Mouse (Mus musculus) heart, embryonic 14.5 days (tissue): ENCODE measurements around the gene Rbbp4. TPM values are rescaled to one million over a fixed set of nuclear protein-coding genes. Genes with fewer than 3 reads are reported as not detected.
"Not testable (repeated sequence)": the region's sequence is repeated elsewhere in the genome, so short reads cannot be mapped to it uniquely, and the experiment has no call there.

Experiments
- ATAC-seq: fragments of 200-750 bp; cut with Nextera tagmentation; 2 replicates; pipeline ENCODE4 v1.8.0; 2017; ENCODE audit warnings: low read depth, moderate TSS enrichment; ENCODE audit not compliant: insufficient number of reproducible peaks, insufficient read depth, low FRiP score
- H3K27ac ChIP-seq, 2 experiments: fragments of 200-500 bp in 1 of 2; fragments of 300-500 bp in 1 of 2; sonication (generic) in 1 of 2; replicated peaks in 1 of 2; 2 replicates each; pipeline ENCODE4 v1.5.1; 2012 to 2014; ENCODE audit warnings: low read depth in 2 of 2, low read length in 2 of 2, control low read depth in 1 of 2, mild to moderate bottlenecking in 1 of 2, mixed read lengths in 1 of 2; ENCODE audit not compliant: control insufficient read depth in 1 of 2, insufficient read depth in 1 of 2
- H3K27me3 ChIP-seq: fragments of 300-500 bp; sonication (generic); 2 replicates; pipeline ENCODE4 v1.6.1; 2014; ENCODE audit warnings: mild to moderate bottlenecking, low read length, control low read depth; ENCODE audit not compliant: control insufficient read depth, insufficient read depth
- H3K36me3 ChIP-seq: fragments of 300-500 bp; sonication (generic); 2 replicates; pipeline ENCODE4 v1.6.1; 2014; ENCODE audit warnings: mild to moderate bottlenecking, control low read depth, low read length, mixed read lengths; ENCODE audit not compliant: control insufficient read depth, insufficient read depth
- H3K4me1 ChIP-seq, 2 experiments: fragments of 200-500 bp in 1 of 2; fragments of 300-500 bp in 1 of 2; sonication (generic) in 1 of 2; 2 replicates each; pipeline ENCODE4 v1.6.1; 2012 to 2014; ENCODE audit warnings: low read length in 2 of 2, control low read depth in 1 of 2, mixed read lengths in 1 of 2; ENCODE audit not compliant: control insufficient read depth in 2 of 2, insufficient read depth in 2 of 2
- H3K4me2 ChIP-seq: fragments of 300-500 bp; sonication (generic); 2 replicates; pipeline ENCODE4 v1.6.1; 2014; ENCODE audit warnings: mild to moderate bottlenecking, low read length
- H3K4me3 ChIP-seq, 2 experiments: fragments of 200-500 bp in 1 of 2; fragments of 300-500 bp in 1 of 2; sonication (generic) in 1 of 2; 2 replicates each; pipeline ENCODE4 v1.5.1; 2012 to 2014; ENCODE audit warnings: low read length in 2 of 2, mild to moderate bottlenecking in 2 of 2, control low read depth in 1 of 2, low read depth in 1 of 2, moderate library complexity in 1 of 2; ENCODE audit not compliant: control insufficient read depth in 1 of 2, insufficient read depth in 1 of 2
- H3K9ac ChIP-seq: fragments of 300-500 bp; sonication (generic); 2 replicates; pipeline ENCODE4 v1.6.1; 2014; ENCODE audit warnings: mild to moderate bottlenecking, low read length
- H3K9me3 ChIP-seq: fragments of 300-500 bp; sonication (generic); 2 replicates; pipeline ENCODE4 v1.6.1; 2016; ENCODE audit warnings: low read length, control low read depth; ENCODE audit not compliant: control insufficient read depth
- WGBS: fragments of 180-500 bp; shearing (Covaris S2); extraction: QIAGEN DNeasy Blood & Tissue Kit; methylation state at CpG from one replicate; pipeline ENCODE4 v1.1.7; 2014; 5-methylcytosine and 5-hydroxymethylcytosine counted together
- polyA plus RNA-seq: library from polyadenylated mRNA; unstranded; fragments of >200 nt; fragmentation: Nextera tagmentation; extraction: Ambion mirVana; gene quantifications from 2 replicates; pipeline ENCODE4 v1.2.1, GENCODE M21; 2014

Rbbp4 gene
- polyA plus RNA-seq, 1 experiment from 2014 or later: 263 TPM

- no peak overlapping the region for H3K4me3 ChIP-seq
- peaks cover 25% of the 10 kb centered on the region for H3K36me3 ChIP-seq
- 87% methylated on average over 5 of the region's 5 CpGs for WGBS
- H3K27ac ChIP-seq: no peak overlapping the region
- no peak overlapping the region for H3K4me2 ChIP-seq
- H3K27me3 ChIP-seq: no peaks in the 10 kb centered on the region
- no peaks in the 10 kb centered on the region for H3K9me3 ChIP-seq
- no peak overlapping the region for H3K9ac ChIP-seq
- H3K4me1 ChIP-seq: no peaks in the 10 kb centered on the region
- ATAC-seq: no peak
These were observed 30.1 kb upstream of the Rbbp4 start for GRCm38 (mm10) chr4:129365224-129365623.

- WGBS: 91% methylated on average over 3 of the region's 3 CpGs
- no peak for ATAC-seq
- H3K9ac ChIP-seq: no peak overlapping the region
These were observed 29.2 kb upstream of the Rbbp4 start for GRCm38 (mm10) chr4:129364379-129364778.

GRCm38 (mm10) chr4:129363463-129363862 is 28.3 kb upstream of the Rbbp4 start:
- Histone ChIP-seq H3K4me3 (no peak overlapping the region), H3K4me1 (no peaks in the 10 kb centered on the region), H3K9ac (no peak overlapping the region), H3K27ac (no peak overlapping the region), H3K9me3 (no peaks in the 10 kb centered on the region), H3K27me3 (no peaks in the 10 kb centered on the region), H3K4me2 (no peak overlapping the region), H3K36me3 (peaks cover 29% of the 10 kb centered on the region)
- WGBS: 90% methylated on average over 9 of the region's 9 CpGs
- no peak for ATAC-seq

More at GRCm38 (mm10) chr4:129364379-129364778, 29.2 kb upstream of the Rbbp4 start:
- H3K36me3 ChIP-seq: peaks cover 33% of the 10 kb centered on the region
- no peaks in the 10 kb centered on the region for H3K9me3 ChIP-seq
- H3K4me1 ChIP-seq: no peaks in the 10 kb centered on the region
- no peak overlapping the region for H3K4me3 ChIP-seq
- no peak overlapping the region for H3K4me2 ChIP-seq
- no peak overlapping the region for H3K27ac ChIP-seq
- H3K27me3 ChIP-seq: no peaks in the 10 kb centered on the region

- no peak overlapping the region for H3K4me2 ChIP-seq
- WGBS: 88% methylated on average over 5 of the region's 5 CpGs
- H3K27me3 ChIP-seq: no peaks in the 10 kb centered on the region
- H3K4me3 ChIP-seq: no peak overlapping the region
- no peak for ATAC-seq
- no peak overlapping the region for H3K9ac ChIP-seq
- no peak overlapping the region for H3K27ac ChIP-seq
- no peaks in the 10 kb centered on the region for H3K9me3 ChIP-seq
- no peaks in the 10 kb centered on the region for H3K4me1 ChIP-seq
- peaks cover 33% of the 10 kb centered on the region for H3K36me3 ChIP-seq
These were observed 27.6 kb upstream of the Rbbp4 start for GRCm38 (mm10) chr4:129362771-129363170.

GRCm38 (mm10) chr4:129362238-129362637 is 27.1 kb upstream of the Rbbp4 start:
- peaks cover 35% of the 10 kb centered on the region for H3K36me3 ChIP-seq

GRCm38 (mm10) chr4:129357613-129358163 is 22.5 kb upstream of the Rbbp4 start:
- no peak overlapping the region for H3K4me3 ChIP-seq
- peaks cover 66% of the 10 kb centered on the region for H3K36me3 ChIP-seq
- H3K4me1 ChIP-seq: no peaks in the 10 kb centered on the region
- H3K9ac ChIP-seq: no peak overlapping the region
- no peak overlapping the region for H3K4me2 ChIP-seq
- 79% methylated on average over 15 of the region's 15 CpGs for WGBS
- H3K27me3 ChIP-seq: no peaks in the 10 kb centered on the region
- ATAC-seq: no peak
- no peaks in the 10 kb centered on the region for H3K9me3 ChIP-seq
- no peak overlapping the region for H3K27ac ChIP-seq

More at GRCm38 (mm10) chr4:129362238-129362637, 27.1 kb upstream of the Rbbp4 start:
- 83% methylated on average over 3 of the region's 3 CpGs for WGBS
- H3K27ac ChIP-seq, H3K27me3 ChIP-seq, H3K9ac ChIP-seq, H3K9me3 ChIP-seq, H3K4me1 ChIP-seq, H3K4me2 ChIP-seq, H3K4me3 ChIP-seq, ATAC-seq: not testable (repeated sequence)

- Histone ChIP-seq H3K36me3 (peaks cover 57% of the 10 kb centered on the region), H3K9ac (no peak overlapping the region), H3K27me3 (no peaks in the 10 kb centered on the region), H3K27ac (no peak overlapping the region), H3K4me3 (no peak overlapping the region), H3K4me2 (no peak overlapping the region), H3K9me3 (no peaks in the 10 kb centered on the region), H3K4me1 (no peaks in the 10 kb centered on the region)
- no peak for ATAC-seq
- 72% methylated on average over 15 of the region's 15 CpGs for WGBS
These were observed 19.1 kb upstream of the Rbbp4 start for GRCm38 (mm10) chr4:129354236-129354635.

- Histone ChIP-seq H3K36me3 (peaks cover 53% of the 10 kb centered on the region), H3K9me3 (no peaks in the 10 kb centered on the region), H3K4me1 (no peaks in the 10 kb centered on the region), H3K4me3 (no peak overlapping the region), H3K27ac (no peak overlapping the region), H3K4me2 (no peak overlapping the region), H3K27me3 (no peaks in the 10 kb centered on the region), H3K9ac (no peak overlapping the region)
- 85% methylated on average over 12 of the region's 12 CpGs for WGBS
- ATAC-seq: no peak
These were observed 18.0 kb upstream of the Rbbp4 start for GRCm38 (mm10) chr4:129353176-129353575.
